Mouse (Mus musculus) embryonic fibroblast, embryonic 13.5 days (primary cell): ENCODE measurements around the gene Nhsl1.

ENCODE experiments used
- CTCF ChIP-seq: IDR thresholded peaks from 2 replicates; pipeline ENCODE4 v1.5.1; 2011; ENCODE audit warnings: mild to moderate bottlenecking, control low read depth, low read length, moderate library complexity, borderline replicate concordance; ENCODE audit not compliant: insufficient read depth
- POLR2A ChIP-seq: IDR thresholded peaks from 2 replicates; pipeline ENCODE4 v1.6.1; 2011; ENCODE audit warnings: low read depth, mild to moderate bottlenecking, control low read depth, low read length, moderate library complexity

DNA sequence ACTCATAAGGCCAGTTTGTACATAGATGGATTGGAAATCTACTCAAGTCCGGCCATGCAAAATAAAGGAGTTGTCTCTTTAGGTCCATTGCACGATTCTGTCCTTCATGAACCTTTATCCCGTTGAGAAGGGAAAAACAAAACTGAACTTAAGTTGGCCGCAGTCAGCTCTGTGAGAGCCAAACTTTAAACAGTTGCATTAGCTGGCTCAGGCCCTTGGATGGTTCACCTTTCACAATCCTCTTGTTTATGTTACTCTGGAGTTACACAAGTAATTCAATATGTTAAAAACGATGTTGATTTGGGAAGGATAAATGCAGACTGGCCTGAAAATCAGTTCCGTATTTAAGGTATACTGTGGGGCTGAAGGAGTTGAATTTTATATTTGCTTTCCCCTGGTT lies 116.7 kb downstream of the Nhsl1 start:
- no peak for TF ChIP-seq CTCF
- TF ChIP-seq POLR2A, result no peak
